9 mouse cellular contexts compared by ENCODE assay signal in the genomic region with DNA sequence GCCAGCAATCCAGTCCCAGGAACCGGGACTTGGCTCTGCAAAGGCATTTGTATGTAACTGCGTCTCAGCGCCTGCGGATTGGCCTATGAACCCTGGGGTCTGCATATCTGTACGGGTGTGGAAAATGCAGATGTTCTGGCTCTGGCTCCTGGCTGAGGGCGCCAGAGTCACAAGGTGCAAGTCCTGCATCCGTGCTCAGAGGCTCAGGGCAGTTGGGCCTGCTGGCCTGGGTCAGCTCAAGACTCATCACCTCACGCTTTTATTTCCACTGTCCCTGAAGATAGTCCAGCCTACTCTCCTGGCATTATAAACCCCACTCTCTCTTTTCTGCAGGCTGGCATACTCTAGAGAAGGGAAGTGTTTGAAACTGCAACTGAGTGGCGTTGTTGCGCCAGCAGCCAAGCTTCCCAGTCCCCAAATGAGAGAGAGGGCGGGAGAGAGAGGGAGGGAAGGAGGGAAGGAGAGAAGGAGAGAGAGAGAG. TPM values are rescaled to one million over a fixed set of nuclear protein-coding genes. Genes with fewer than 3 reads are reported as not detected.
DNase-seq lines count a peak whose midpoint lies in the region; ATAC-seq and TF ChIP-seq lines count a peak whose summit lies in the region.
"Had no signal": no experiment of that assay in that cellular context is flagged by ENCODE, and none has a peak within 500 bp of the region (broad histone marks: within the 10 kb centered on the region; RNA-seq: fewer than 3 reads in every experiment).

No protein-coding gene starts in this region.

- peak; percentile 33 to 40 for DNase-seq in right cerebral cortex, adult 2 months (ENCODE audit: low spot score in 2 of 2)
- DNase-seq in right cerebral cortex, adult 18-20 months = no peak
- DNase-seq in embryonic facial prominence, embryonic 10.5 days (ENCODE audit: low spot score) = peak; percentile 70
- peak; percentile 34 for DNase-seq in heart, postnatal 10 days
- peak; percentile 19 to 33 for DNase-seq in layer of hippocampus, adult 2 months (ENCODE audit: low spot score in 2 of 2)
- peak; percentile 94 for DNase-seq in midbrain, embryonic 11.5 days (ENCODE audit: low spot score, missing footprints)
- no peak for DNase-seq in urinary bladder, postnatal 25 days (ENCODE audit: low spot score)

- 0 out of 2 replicates have a peak, but pooled peaks have one; percentile 13 for ATAC-seq in midbrain, embryonic 11.5 days (ENCODE audit: low FRiP score)
- no peak for ATAC-seq in activated CD4-positive, CD25-positive, alpha-beta regulatory T cell, adult 4 months

- H3K27me3 ChIP-seq in embryonic facial prominence, embryonic 10.5 days (replicated peaks; ENCODE audit: low read depth, poor library complexity, severe bottlenecking) = peaks cover 70% of the 10 kb centered on the region
- H3K27me3 ChIP-seq in midbrain, embryonic 11.5 days (ENCODE audit: control insufficient read depth, insufficient read depth, low read length) = no peaks in the 10 kb centered on the region

- peak overlapping the region; percentile 71 for H3K4me2 ChIP-seq in midbrain, embryonic 11.5 days

- H3K4me1 ChIP-seq in embryonic facial prominence, embryonic 10.5 days = peaks cover 48% of the 10 kb centered on the region
- peaks cover 28% of the 10 kb centered on the region for H3K4me1 ChIP-seq in midbrain, embryonic 11.5 days (ENCODE audit: control insufficient read depth, insufficient read depth, low read length)

- H3K36me3 ChIP-seq in embryonic facial prominence, embryonic 10.5 days (replicated peaks) = no peaks in the 10 kb centered on the region
- H3K36me3 ChIP-seq in midbrain, embryonic 11.5 days (ENCODE audit: control insufficient read depth, insufficient read depth, low read length) = no peaks in the 10 kb centered on the region

- 0 out of 2 replicates have a peak, but pooled peaks have one; percentile 16 for TF ChIP-seq CTCF in layer of hippocampus, adult 2 months (conservative IDR thresholded peaks at IDR 0.05)

- no peaks in the 10 kb centered on the region for H3K9me3 ChIP-seq in embryonic facial prominence, embryonic 10.5 days
- no peaks in the 10 kb centered on the region for H3K9me3 ChIP-seq in midbrain, embryonic 11.5 days (ENCODE audit: control insufficient read depth, low read length)

- peak overlapping the region; percentile 57 for H3K9ac ChIP-seq in midbrain, embryonic 11.5 days (ENCODE audit: low read length)

- H3K27ac ChIP-seq in embryonic facial prominence, embryonic 10.5 days (replicated peaks) = peak overlapping the region; percentile 98
- H3K27ac ChIP-seq in layer of hippocampus, adult 2 months = peak overlapping the region; percentile 88
- peak overlapping the region; percentile 96 for H3K27ac ChIP-seq in midbrain, embryonic 11.5 days (ENCODE audit: low read depth, low read length)

- peak overlapping the region; percentile 79 for H3K4me3 ChIP-seq in embryonic facial prominence, embryonic 10.5 days
- H3K4me3 ChIP-seq in layer of hippocampus, adult 2 months = peak overlapping the region; percentile 48
- H3K4me3 ChIP-seq in midbrain, embryonic 11.5 days (ENCODE audit: low read depth, low read length) = peak overlapping the region; percentile 92
- H3K4me3 ChIP-seq: erythroblast, embryonic 14.5 days had no signal

- WGBS in embryonic facial prominence, embryonic 10.5 days = under 1% methylated on average over 11 of the region's 11 CpGs
- 0% methylated on average over 11 of the region's 11 CpGs for WGBS in midbrain, embryonic 11.5 days

- intact Hi-C loops in heart, postnatal 10 days (cut with DNase I) = loop anchor here (5.0 to 10.0 kb wide), 2 partner anchors 184 to 813 kb away; no protein-coding TSS in a partner anchor

RNA-seq across cellular contexts. Expression of a gene that starts 3.3 kb away (rescaled TPM):
- polyA plus RNA-seq in embryonic facial prominence, embryonic 10.5 days (2016; fragmentation: Nextera tagmentation; extraction: Ambion mirVana) = 2.2 and 2.7 TPM in 2 replicates
- total RNA-seq in heart, postnatal 10 days (2021) = 1 to 10 TPM; 1.9 to 2.0 TPM
- total RNA-seq in layer of hippocampus, adult 2 months (2021) = 10 to 100 TPM; 22.9 to 29.1 TPM
- polyA plus RNA-seq in midbrain, embryonic 11.5 days (2014; fragmentation: Nextera tagmentation; extraction: Ambion mirVana) = 17.7 and 19.5 TPM in 2 replicates
- under 1 TPM in 1 of 2 experiments, not detected in 1; 0.05 TPM for polyA plus RNA-seq in activated CD4-positive, CD25-positive, alpha-beta regulatory T cell, adult 4 months (2017; shearing (Covaris generic))
- polyA plus RNA-seq: erythroblast, embryonic 14.5 days had no signal

Comparison
In these comparisons a context has a peak if more than half of its experiments do, and no peak if none do; other contexts are left out.
1. DNase-seq: peak in right cerebral cortex, adult 2 months (2 of 2), embryonic facial prominence, embryonic 10.5 days (single experiment), heart, postnatal 10 days (2 of 2), layer of hippocampus, adult 2 months (2 of 2) and midbrain, embryonic 11.5 days (single experiment); none in right cerebral cortex, adult 18-20 months (single experiment) and urinary bladder, postnatal 25 days (single experiment).
2. Peak in every context shown above with its lines, with median percentiles within 50 percentile points of each other: H3K27ac ChIP-seq and H3K4me3 ChIP-seq.